Mouse (Mus musculus) G1E (cell line): ENCODE measurements around the gene Lmbr1l.

Experiments
- CTCF ChIP-seq: IDR thresholded peaks from 2 replicates; pipeline ENCODE4 v1.5.1; 2012; ENCODE audit warnings: low read depth, low read length, inconsistent platforms, mixed read lengths
- GATA1 ChIP-seq: IDR thresholded peaks from 2 replicates; pipeline ENCODE4 v1.6.1; 2012; ENCODE audit warnings: borderline replicate concordance, low read length, inconsistent platforms, mixed read lengths

DNA sequence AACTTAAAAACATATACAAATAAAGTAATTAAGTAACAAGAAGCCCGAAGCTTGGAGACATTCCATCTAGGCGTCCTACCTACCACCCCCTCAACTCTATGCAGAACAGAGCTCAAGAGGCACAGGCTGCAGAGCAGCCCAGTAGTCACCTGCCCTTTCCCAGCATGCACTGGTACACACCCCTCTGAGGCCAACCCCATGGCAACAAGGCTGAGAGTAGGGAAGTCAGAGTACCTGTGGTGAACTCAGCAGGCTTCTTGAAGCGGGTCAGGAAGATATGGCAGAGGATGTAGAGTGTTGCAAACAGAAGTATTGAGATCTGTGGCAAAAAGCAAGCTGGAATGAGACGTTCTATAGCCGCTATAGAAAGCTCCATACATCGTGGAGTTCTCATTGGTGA is 3.1 kb downstream of the Lmbr1l start:
- TF ChIP-seq CTCF (no peak), GATA1 (no peak)
